8 mouse cellular contexts compared by ENCODE assay signal in the genomic region with DNA sequence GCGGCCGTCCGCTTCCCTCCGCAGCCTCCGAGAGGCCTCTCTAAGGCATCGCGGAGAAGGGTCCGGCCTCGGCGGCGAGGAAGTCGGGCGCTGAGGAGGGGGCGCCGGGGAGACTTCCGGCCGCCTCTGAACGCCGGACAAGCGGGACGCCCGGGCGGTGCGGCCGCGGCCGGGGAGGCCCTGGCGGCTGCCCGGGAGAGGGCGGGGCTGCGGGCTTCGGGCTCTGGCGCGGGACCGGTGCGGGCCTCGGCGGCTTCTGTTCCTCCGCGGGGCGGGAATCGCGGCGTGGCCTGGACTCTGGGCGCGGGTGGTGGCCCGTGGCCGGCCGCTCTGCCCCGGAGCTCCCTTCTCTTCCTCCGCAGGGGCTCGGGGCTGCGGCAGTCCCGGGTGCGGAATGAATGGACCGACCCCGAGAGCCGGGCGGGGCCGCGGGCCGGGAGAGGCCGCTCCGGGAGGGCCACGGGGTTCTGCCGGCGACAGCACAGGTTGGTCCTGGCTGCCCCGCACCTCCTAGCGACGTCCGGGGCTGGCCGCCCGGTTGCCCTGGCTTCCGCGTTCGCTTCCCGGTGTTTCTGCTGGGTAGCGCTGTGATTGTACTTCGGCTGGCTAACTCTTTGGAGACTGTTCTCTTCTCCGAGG. TPM values are rescaled to one million over a fixed set of nuclear protein-coding genes. Genes with fewer than 3 reads are reported as not detected.
DNase-seq lines count a peak whose midpoint lies in the region; ATAC-seq lines count a peak whose summit lies in the region.

No protein-coding gene starts in this region.

- H3K27me3 ChIP-seq in forebrain, embryonic 14.5 days (replicated peaks; ENCODE audit: control insufficient read depth, insufficient read depth, low read length) = no peaks in the 10 kb centered on the region
- H3K27me3 ChIP-seq in hindbrain, embryonic 11.5 days (ENCODE audit: control insufficient read depth, insufficient read depth, low read length) = no peaks in the 10 kb centered on the region
- no peaks in the 10 kb centered on the region for H3K27me3 ChIP-seq in limb, embryonic 15.5 days
- no peaks in the 10 kb centered on the region for H3K27me3 ChIP-seq in midbrain, embryonic 14.5 days (ENCODE audit: control insufficient read depth, insufficient read depth, low read length)

- H3K4me3 ChIP-seq in brown adipose tissue, adult 24 weeks (ENCODE audit: insufficient read depth, low read depth, low read length) = peak overlapping the region; percentile 96
- H3K4me3 ChIP-seq in forebrain, embryonic 14.5 days (ENCODE audit: low read depth, low read length) = peak overlapping the region; percentile 97
- peak overlapping the region; percentile 99 for H3K4me3 ChIP-seq in hindbrain, embryonic 11.5 days (ENCODE audit: low read depth, low read length)
- H3K4me3 ChIP-seq in limb, embryonic 15.5 days = peak overlapping the region; percentile 100
- H3K4me3 ChIP-seq in midbrain, embryonic 14.5 days (replicated peaks; ENCODE audit: low read depth, low read length) = peak overlapping the region; percentile 98

- H3K9me3 ChIP-seq in forebrain, embryonic 14.5 days (replicated peaks; ENCODE audit: control insufficient read depth, low read length) = no peaks in the 10 kb centered on the region
- H3K9me3 ChIP-seq in hindbrain, embryonic 11.5 days (ENCODE audit: control insufficient read depth, low read length) = no peaks in the 10 kb centered on the region
- H3K9me3 ChIP-seq in limb, embryonic 15.5 days = no peaks in the 10 kb centered on the region
- H3K9me3 ChIP-seq in midbrain, embryonic 14.5 days (ENCODE audit: control insufficient read depth, low read length) = no peaks in the 10 kb centered on the region

- H3K4me2 ChIP-seq in forebrain, embryonic 14.5 days (ENCODE audit: low read length) = peak overlapping the region; percentile 83
- H3K4me2 ChIP-seq in hindbrain, embryonic 11.5 days (replicated peaks; ENCODE audit: low read depth, low read length) = peak overlapping the region; percentile 55
- H3K4me2 ChIP-seq in limb, embryonic 15.5 days = peak overlapping the region; percentile 54
- H3K4me2 ChIP-seq in midbrain, embryonic 14.5 days (ENCODE audit: low read length) = peak overlapping the region; percentile 78

- WGBS in forebrain, embryonic 14.5 days = 1% methylated on average over 34 of the region's 80 CpGs
- WGBS in hindbrain, embryonic 11.5 days = under 1% methylated on average over 37 of the region's 80 CpGs
- under 1% methylated on average over 63 of the region's 80 CpGs for WGBS in limb, embryonic 15.5 days
- WGBS in midbrain, embryonic 14.5 days = under 1% methylated on average over 78 of the region's 80 CpGs

- peak; percentile 69 for ATAC-seq in forebrain, embryonic 14.5 days
- peak; percentile 80 for ATAC-seq in hindbrain, embryonic 11.5 days (ENCODE audit: low FRiP score)
- peak; percentile 46 for ATAC-seq in limb, embryonic 15.5 days (ENCODE audit: insufficient number of reproducible peaks, low FRiP score, low TSS enrichment, low read depth)
- ATAC-seq in midbrain, embryonic 14.5 days (ENCODE audit: low FRiP score, low TSS enrichment) = peak; percentile 72

- peak overlapping the region; percentile 79 for H3K27ac ChIP-seq in brown adipose tissue, adult 24 weeks (replicated peaks; ENCODE audit: low read depth, low read length)
- H3K27ac ChIP-seq in forebrain, embryonic 14.5 days (ENCODE audit: low read depth, low read length) = peak overlapping the region; percentile 95
- peak overlapping the region; percentile 99 for H3K27ac ChIP-seq in hindbrain, embryonic 11.5 days (ENCODE audit: low read depth, low read length)
- H3K27ac ChIP-seq in limb, embryonic 15.5 days = peak overlapping the region; percentile 99
- peak overlapping the region; percentile 96 for H3K27ac ChIP-seq in midbrain, embryonic 14.5 days (replicated peaks; ENCODE audit: low read depth, low read length)

- H3K36me3 ChIP-seq in forebrain, embryonic 14.5 days (ENCODE audit: control insufficient read depth, insufficient read depth, low read length) = no peaks in the 10 kb centered on the region; the same call in 1 of the 2 replicates
- H3K36me3 ChIP-seq in hindbrain, embryonic 11.5 days (ENCODE audit: control insufficient read depth, insufficient read depth, low read length) = no peaks in the 10 kb centered on the region
- peaks cover 4% of the 10 kb centered on the region for H3K36me3 ChIP-seq in limb, embryonic 15.5 days
- H3K36me3 ChIP-seq in midbrain, embryonic 14.5 days (ENCODE audit: control insufficient read depth, insufficient read depth, low read length) = no peaks in the 10 kb centered on the region

- DNase-seq in thymus, postnatal 10 days (ENCODE audit: low spot score in 2 of 2) = peak; percentile 40 to 53
- no peak for DNase-seq in thymus, postnatal 36 days
- no peak for DNase-seq in forebrain, embryonic 14.5 days (ENCODE audit: low spot score)
- DNase-seq in hindbrain, embryonic 11.5 days (ENCODE audit: low spot score) = peak; percentile 65
- DNase-seq in midbrain, embryonic 14.5 days = peak; percentile 40
- DNase-seq in urinary bladder, postnatal 25 days (ENCODE audit: low spot score) = peak; percentile 45

- peak overlapping the region; percentile 97 for H3K9ac ChIP-seq in forebrain, embryonic 14.5 days (ENCODE audit: low read length)
- peak overlapping the region; percentile 96 for H3K9ac ChIP-seq in hindbrain, embryonic 11.5 days (ENCODE audit: low read depth, low read length)
- H3K9ac ChIP-seq in limb, embryonic 15.5 days = peak overlapping the region; percentile 97
- peak overlapping the region; percentile 96 for H3K9ac ChIP-seq in midbrain, embryonic 14.5 days (replicated peaks; ENCODE audit: low read length)

- 0 out of 2 replicates have a peak, but pooled peaks cover 2% of the 10 kb centered on the region for H3K4me1 ChIP-seq in brown adipose tissue, adult 24 weeks (ENCODE audit: control insufficient read depth, insufficient read depth, insufficient read length, low read length)
- peaks cover 9% of the 10 kb centered on the region for H3K4me1 ChIP-seq in forebrain, embryonic 14.5 days (ENCODE audit: control insufficient read depth, insufficient read depth, low read length)
- H3K4me1 ChIP-seq in hindbrain, embryonic 11.5 days (replicated peaks; ENCODE audit: control insufficient read depth, insufficient read depth, low read length) = 0 out of 2 replicates have a peak, but pooled peaks cover 2% of the 10 kb centered on the region
- H3K4me1 ChIP-seq in limb, embryonic 15.5 days = peaks cover 13% of the 10 kb centered on the region
- peaks cover 10% of the 10 kb centered on the region for H3K4me1 ChIP-seq in midbrain, embryonic 14.5 days (ENCODE audit: control insufficient read depth, insufficient read depth, low read length)

RNA-seq across cellular contexts. Expression of a gene that starts 0.5 kb away (rescaled TPM):
- 99.2 and 117 TPM in 2 replicates for polyA plus RNA-seq in brown adipose tissue, adult 24 weeks (2012; ENCODE audit: insufficient read depth, insufficient read length, missing spikeins)
- polyA plus RNA-seq in forebrain, embryonic 14.5 days (2014; fragmentation: Nextera tagmentation; extraction: Ambion mirVana) = 423 and 444 TPM in 2 replicates
- 471 and 495 TPM in 2 replicates for polyA plus RNA-seq in hindbrain, embryonic 11.5 days (2014; fragmentation: Nextera tagmentation; extraction: Ambion mirVana)
- polyA plus RNA-seq in limb, embryonic 15.5 days (2015; fragmentation: Nextera tagmentation; extraction: Ambion mirVana) = 289 TPM in 2 replicates
- 341 and 383 TPM in 2 replicates for polyA plus RNA-seq in midbrain, embryonic 14.5 days (2014; fragmentation: Nextera tagmentation; extraction: Ambion mirVana)

RNA-seq across cellular contexts. Expression of a gene that starts 13.7 kb away (rescaled TPM):
- 749 and 770 TPM in 2 replicates for polyA plus RNA-seq in brown adipose tissue, adult 24 weeks (2012; ENCODE audit: insufficient read depth, insufficient read length, missing spikeins)
- polyA plus RNA-seq in forebrain, embryonic 14.5 days (2014; fragmentation: Nextera tagmentation; extraction: Ambion mirVana) = 284 and 324 TPM in 2 replicates
- polyA plus RNA-seq in hindbrain, embryonic 11.5 days (2014; fragmentation: Nextera tagmentation; extraction: Ambion mirVana) = 297 and 300 TPM in 2 replicates
- 275 and 277 TPM in 2 replicates for polyA plus RNA-seq in limb, embryonic 15.5 days (2015; fragmentation: Nextera tagmentation; extraction: Ambion mirVana)
- polyA plus RNA-seq in midbrain, embryonic 14.5 days (2014; fragmentation: Nextera tagmentation; extraction: Ambion mirVana) = 251 and 289 TPM in 2 replicates

RNA-seq across cellular contexts. Expression of a gene that starts 48.5 kb away (rescaled TPM):
- polyA plus RNA-seq in brown adipose tissue, adult 24 weeks (2012; ENCODE audit: insufficient read depth, insufficient read length, missing spikeins) = 168 and 234 TPM in 2 replicates
- polyA plus RNA-seq in forebrain, embryonic 14.5 days (2014; fragmentation: Nextera tagmentation; extraction: Ambion mirVana) = 79.8 and 85.0 TPM in 2 replicates
- 120 and 133 TPM in 2 replicates for polyA plus RNA-seq in hindbrain, embryonic 11.5 days (2014; fragmentation: Nextera tagmentation; extraction: Ambion mirVana)
- polyA plus RNA-seq in limb, embryonic 15.5 days (2015; fragmentation: Nextera tagmentation; extraction: Ambion mirVana) = 77.7 and 86.4 TPM in 2 replicates
- 64.9 and 80.0 TPM in 2 replicates for polyA plus RNA-seq in midbrain, embryonic 14.5 days (2014; fragmentation: Nextera tagmentation; extraction: Ambion mirVana)

Comparison
In these comparisons a context has a peak if more than half of its experiments do, and no peak if none do; other contexts are left out.
1. DNase-seq: peak in thymus, postnatal 10 days (2 of 2), hindbrain, embryonic 11.5 days (single experiment), midbrain, embryonic 14.5 days (single experiment) and urinary bladder, postnatal 25 days (single experiment); none in thymus, postnatal 36 days (0 of 2) and forebrain, embryonic 14.5 days (single experiment).
2. Peak in every context shown above with its lines, with median percentiles within 50 percentile points of each other: H3K27ac ChIP-seq, H3K4me3 ChIP-seq, ATAC-seq, H3K4me2 ChIP-seq and H3K9ac ChIP-seq.